ENCODE assay signal across 10 mouse cellular contexts in the genomic region with DNA sequence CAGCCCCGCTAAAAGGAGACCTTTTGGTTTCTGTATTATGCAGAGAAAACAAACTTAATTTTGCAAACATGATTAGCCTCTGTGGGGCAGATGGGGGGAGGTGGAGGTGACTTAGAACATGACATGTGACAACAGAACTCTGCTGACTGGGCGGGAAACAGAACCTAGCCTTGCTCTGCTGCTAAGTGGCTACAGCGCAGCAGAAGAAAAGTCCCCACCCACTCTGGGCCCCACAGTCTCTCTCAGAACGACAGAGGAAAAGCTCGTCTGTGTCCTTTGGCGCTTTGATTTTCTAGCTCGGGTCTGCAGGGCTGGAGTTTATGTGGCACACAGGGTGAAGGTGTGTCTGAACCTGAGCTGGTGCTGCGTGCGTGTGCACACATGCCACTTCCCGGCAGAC. TPM values are rescaled to one million over a fixed set of nuclear protein-coding genes. Genes with fewer than 3 reads are reported as not detected.
A peak's percentile ranks its signal among the peaks of the same experiment; 100 is the strongest.
DNase-seq lines count a peak whose midpoint lies in the region; ATAC-seq and TF ChIP-seq lines count a peak whose summit lies in the region.
"Had no signal": no experiment of that assay in that cellular context is flagged by ENCODE, and none has a peak within 500 bp of the region (broad histone marks: within the 10 kb centered on the region; RNA-seq: fewer than 3 reads in every experiment).

No protein-coding gene starts in this region.

- peak overlapping the region; percentile 24; the same call in 1 of the 2 replicates for H3K4me2 ChIP-seq in intestine, postnatal 0 days (replicated peaks; ENCODE audit: low read depth)
- H3K4me2 ChIP-seq in liver, embryonic 12.5 days: no peak overlapping the region
- H3K4me2 ChIP-seq: forebrain, embryonic 15.5 days; liver, embryonic 11.5 days had no signal

- DNase-seq in kidney, adult 2 months: peak; percentile 59
- no peak for DNase-seq in kidney, adult 18-20 months
- DNase-seq in T-cell, adult 2 months (ENCODE audit: low spot score): peak; percentile 69
- DNase-seq in thymus, postnatal 0 days (ENCODE audit: low spot score): peak; percentile 49
- no peak for DNase-seq in left cerebral cortex, adult 8-10 months (ENCODE audit: low spot score in 2 of 2)
- DNase-seq: adrenal gland, adult 2 months had no signal

- H3K27ac ChIP-seq in kidney, adult 2 months (ENCODE audit: insufficient read depth, low read depth, low read length): peak overlapping the region; percentile 63; the same call in 1 of the 2 replicates
- no peak overlapping the region for H3K27ac ChIP-seq in intestine, postnatal 0 days (ENCODE audit: low read depth, low read length)
- no peak overlapping the region for H3K27ac ChIP-seq in liver, embryonic 12.5 days
- H3K27ac ChIP-seq: forebrain, embryonic 15.5 days had no signal

- ATAC-seq in intestine, postnatal 0 days: no peak
- no peak for ATAC-seq in liver, embryonic 12.5 days
- ATAC-seq: forebrain, embryonic 15.5 days had no signal

- no peak for TF ChIP-seq CTCF in kidney, adult 2 months (conservative IDR thresholded peaks at IDR 0.05; ENCODE audit: insufficient read depth, insufficient read length, low read depth, low read length)
- TF ChIP-seq CTCF in intestine, postnatal 0 days (IDR thresholded peaks at IDR 0.05; ENCODE audit: low read depth): no peak

- H3K9ac ChIP-seq in intestine, postnatal 0 days (ENCODE audit: low read depth, low read length): no peak overlapping the region
- no peak overlapping the region for H3K9ac ChIP-seq in liver, embryonic 12.5 days
- H3K9ac ChIP-seq: forebrain, embryonic 15.5 days had no signal

- no peaks in the 10 kb centered on the region for H3K36me3 ChIP-seq in kidney, adult 2 months (ENCODE audit: control insufficient read depth, insufficient read depth, low read length)
- no peaks in the 10 kb centered on the region for H3K36me3 ChIP-seq in intestine, postnatal 0 days (ENCODE audit: control insufficient read depth, insufficient read depth)
- H3K36me3 ChIP-seq in liver, embryonic 12.5 days: no peaks in the 10 kb centered on the region
- H3K36me3 ChIP-seq: forebrain, embryonic 15.5 days had no signal

- H3K4me1 ChIP-seq in kidney, adult 2 months (ENCODE audit: control insufficient read depth, insufficient read depth, low read length): peaks cover 11% of the 10 kb centered on the region; the same call in 1 of the 2 replicates
- H3K4me1 ChIP-seq in intestine, postnatal 0 days (replicated peaks; ENCODE audit: control insufficient read depth, insufficient read depth, low read length): peaks cover 5% of the 10 kb centered on the region; the same call in 1 of the 2 replicates
- H3K4me1 ChIP-seq in liver, embryonic 12.5 days: peaks cover 13% of the 10 kb centered on the region

- TF ChIP-seq POLR2A in kidney, adult 2 months (IDR thresholded peaks at IDR 0.05; ENCODE audit: low read depth, low read length): no peak

- WGBS in kidney, adult 2 months: 43% methylated on average over 10 of the region's 10 CpGs
- WGBS in intestine, postnatal 0 days: 24% methylated on average over 10 of the region's 10 CpGs
- WGBS in liver, embryonic 12.5 days (ENCODE audit: insufficient replicate concordance): 54% methylated on average over 10 of the region's 10 CpGs

- H3K9me3 ChIP-seq in intestine, postnatal 0 days (ENCODE audit: control insufficient read depth): no peaks in the 10 kb centered on the region
- H3K9me3 ChIP-seq in liver, embryonic 12.5 days (replicated peaks): no peaks in the 10 kb centered on the region
- H3K9me3 ChIP-seq: forebrain, embryonic 15.5 days had no signal

- H3K27me3 ChIP-seq in kidney, adult 2 months (replicated peaks; ENCODE audit: control insufficient read depth, insufficient read depth, low read length): no peaks in the 10 kb centered on the region
- H3K27me3 ChIP-seq in intestine, postnatal 0 days (replicated peaks; ENCODE audit: control insufficient read depth, insufficient read depth, low read length): no peaks in the 10 kb centered on the region
- peaks cover 6% of the 10 kb centered on the region for H3K27me3 ChIP-seq in liver, embryonic 12.5 days (replicated peaks)
- H3K27me3 ChIP-seq: forebrain, embryonic 15.5 days had no signal

- no peak overlapping the region for H3K4me3 ChIP-seq in kidney, adult 2 months (ENCODE audit: insufficient read depth, low read depth, low read length)
- no peak overlapping the region for H3K4me3 ChIP-seq in intestine, postnatal 0 days (ENCODE audit: low read depth, low read length)
- no peak overlapping the region for H3K4me3 ChIP-seq in liver, embryonic 12.5 days
- H3K4me3 ChIP-seq: forebrain, embryonic 15.5 days had no signal

RNA-seq across cellular contexts. Expression of gene Nfatc2, which starts 26.5 kb away (rescaled TPM):
- 2.9 and 3.4 TPM in 2 replicates for polyA plus RNA-seq in kidney, adult 2 months (2012; rRNA removed)
- polyA plus RNA-seq in intestine, postnatal 0 days (2015; fragmentation: Nextera tagmentation; extraction: Ambion mirVana): 1.5 and 1.9 TPM in 2 replicates
- polyA plus RNA-seq in thymus, postnatal 0 days (2015; fragmentation: Nextera tagmentation; extraction: Ambion mirVana): 3.1 and 4.0 TPM in 2 replicates
- 0.29 and 0.41 TPM in 2 replicates for polyA plus RNA-seq in liver, embryonic 12.5 days (2016; fragmentation: Nextera tagmentation; extraction: Ambion mirVana)
- 10 to 100 TPM; 15.2 to 16.8 (median 15.6) TPM for total RNA-seq in left cerebral cortex, adult 8-10 months (2022)

Comparison
In these comparisons a context has a peak if more than half of its experiments do, and no peak if none do; other contexts are left out.
1. DNase-seq: peak in kidney, adult 2 months (single experiment), T-cell, adult 2 months (single experiment) and thymus, postnatal 0 days (single experiment); none in kidney, adult 18-20 months (single experiment) and left cerebral cortex, adult 8-10 months (0 of 2).